Mouse (Mus musculus) duodenum, adult 2 months (tissue): ENCODE results near the gene Olfr926. TPM values are rescaled to one million over a fixed set of nuclear protein-coding genes. Genes with fewer than 3 reads are reported as not detected.

Experiments
- polyA plus RNA-seq: library from polyadenylated mRNA; depleted of rRNA; stranded (reverse); fragments of >200 nt; gene quantifications from 2 replicates; pipeline ENCODE4 v1.2.3, GENCODE M21; 2012; ENCODE audit warnings: low replicate concordance; rRNA removed

Gene Olfr926
- polyA plus RNA-seq, result not detected in 2 replicates

GRCm38 (mm10) chr9:38876826-38877225 lies at the start of gene Olfr926:
Gene Olfr926 (plus strand): TSS chr9:38877126.

GRCm38 (mm10) chr9:38844149-38844548 lies 32.8 kb upstream of the Olfr926 start, which contains the start of gene Olfr924:
Gene Olfr924 (plus strand): TSS chr9:38844449.

GRCm38 (mm10) chr9:38854760-38855159 lies 22.2 kb upstream of the Olfr926 start, which contains the start of gene Olfr26:
Gene Olfr26 (plus strand): TSS chr9:38855060.

Other genes with a start within 250 kb of the Olfr926 start
- gene Olfr916, start 217.3 kb upstream of the Olfr926 start, polyA plus RNA-seq, result not detected in 2 replicates
- gene Olfr917, start 211.3 kb upstream of the Olfr926 start, polyA plus RNA-seq, result not detected in 2 replicates
- not detected in 2 replicates for gene Olfr918, start 202.5 kb upstream of the Olfr926 start, polyA plus RNA-seq
- not detected in 2 replicates for gene Olfr919, start 173.5 kb upstream of the Olfr926 start, polyA plus RNA-seq
- gene Vwa5a, start 158.9 kb upstream of the Olfr926 start, polyA plus RNA-seq, result 3.4 and 4.1 TPM in 2 replicates
- 0.02 TPM in 1 of 2 replicates, not detected in the other for gene Olfr920, start 124.8 kb upstream of the Olfr926 start, polyA plus RNA-seq
- gene Olfr921, start 104.1 kb upstream of the Olfr926 start, polyA plus RNA-seq, result not detected in 2 replicates
- not detected in 2 replicates for gene Olfr922, start 62.5 kb upstream of the Olfr926 start, polyA plus RNA-seq
- not detected in 2 replicates for gene Olfr923, start 50.6 kb upstream of the Olfr926 start, polyA plus RNA-seq
- gene Olfr924, start 32.7 kb upstream of the Olfr926 start, polyA plus RNA-seq, result not detected in 2 replicates
- not detected in 2 replicates for gene Olfr26, start 22.1 kb upstream of the Olfr926 start, polyA plus RNA-seq
- not detected in 2 replicates for gene Olfr930, start 52.7 kb downstream of the Olfr926 start, polyA plus RNA-seq
- gene Olfr933, start 95.2 kb downstream of the Olfr926 start, polyA plus RNA-seq, result not detected in 2 replicates
- not detected in 2 replicates for gene Olfr934, start 111.2 kb downstream of the Olfr926 start, polyA plus RNA-seq
- gene Olfr935, start 122.6 kb downstream of the Olfr926 start, polyA plus RNA-seq, result not detected in 2 replicates
- gene Olfr146, start 146.3 kb downstream of the Olfr926 start, polyA plus RNA-seq, result not detected in 2 replicates
- not detected in 2 replicates for gene Olfr937, start 187.8 kb downstream of the Olfr926 start, polyA plus RNA-seq
- gene Olfr938, start 201.8 kb downstream of the Olfr926 start, polyA plus RNA-seq, result not detected in 2 replicates